Mouse (Mus musculus) embryo, embryonic 10 days (tissue): ENCODE results near the gene Gpr108.

Experiments used
- DNase-seq: peaks from one replicate; pipeline ENCODE4 v3.0.0-alpha.2; 2015; ENCODE audit warnings: low spot score

The Gpr108 gene

DNA sequence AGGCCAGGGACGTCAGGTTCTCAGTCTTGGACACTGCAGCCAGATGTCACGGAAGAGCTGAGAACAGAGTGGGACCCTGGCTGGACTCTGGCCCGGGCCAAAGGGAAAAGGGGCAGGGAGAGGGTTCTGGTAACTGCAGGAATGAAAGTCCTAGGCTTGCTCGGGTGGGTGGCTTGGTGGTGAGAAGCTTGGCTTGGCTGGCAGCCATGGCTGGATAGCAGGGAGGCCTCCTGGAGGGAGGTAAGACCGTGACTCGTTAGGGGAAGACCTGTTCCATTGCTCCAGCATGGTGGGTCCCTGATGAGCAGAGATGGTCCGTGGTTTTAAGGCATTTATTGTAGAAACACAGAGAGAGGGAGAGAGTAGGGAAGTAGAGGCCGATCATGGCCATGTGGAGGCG, 23.1 kb upstream of the Gpr108 start:
- DNase-seq: no peak

DNA sequence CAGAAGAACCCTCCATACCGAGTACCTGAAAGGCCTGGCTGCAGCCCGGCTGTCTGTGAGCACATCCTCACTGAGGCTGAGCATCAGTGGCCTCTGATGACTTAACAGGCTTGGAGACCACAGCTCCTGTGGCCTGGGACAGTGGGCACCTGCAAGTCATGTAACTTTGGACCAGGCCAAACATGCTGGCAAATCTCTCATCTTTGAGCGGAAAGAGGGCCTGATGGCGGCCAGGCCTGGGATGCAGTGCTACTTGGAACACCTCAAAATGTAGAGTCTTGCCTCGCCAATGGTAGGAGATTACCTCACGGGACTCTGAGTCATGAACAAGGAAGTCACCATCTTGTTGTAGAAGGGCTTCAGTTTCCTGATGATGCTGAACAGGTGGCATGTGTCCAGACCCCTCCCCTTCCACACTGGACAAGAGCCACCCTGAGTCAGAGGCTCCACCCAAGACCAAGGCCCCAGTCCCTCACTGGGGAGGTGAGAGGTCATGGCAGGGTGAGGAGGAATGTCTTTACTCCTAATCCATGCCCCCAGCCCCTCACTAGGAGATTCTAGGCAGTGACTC, 19.4 kb upstream of the Gpr108 start:
- no peak for DNase-seq

DNA sequence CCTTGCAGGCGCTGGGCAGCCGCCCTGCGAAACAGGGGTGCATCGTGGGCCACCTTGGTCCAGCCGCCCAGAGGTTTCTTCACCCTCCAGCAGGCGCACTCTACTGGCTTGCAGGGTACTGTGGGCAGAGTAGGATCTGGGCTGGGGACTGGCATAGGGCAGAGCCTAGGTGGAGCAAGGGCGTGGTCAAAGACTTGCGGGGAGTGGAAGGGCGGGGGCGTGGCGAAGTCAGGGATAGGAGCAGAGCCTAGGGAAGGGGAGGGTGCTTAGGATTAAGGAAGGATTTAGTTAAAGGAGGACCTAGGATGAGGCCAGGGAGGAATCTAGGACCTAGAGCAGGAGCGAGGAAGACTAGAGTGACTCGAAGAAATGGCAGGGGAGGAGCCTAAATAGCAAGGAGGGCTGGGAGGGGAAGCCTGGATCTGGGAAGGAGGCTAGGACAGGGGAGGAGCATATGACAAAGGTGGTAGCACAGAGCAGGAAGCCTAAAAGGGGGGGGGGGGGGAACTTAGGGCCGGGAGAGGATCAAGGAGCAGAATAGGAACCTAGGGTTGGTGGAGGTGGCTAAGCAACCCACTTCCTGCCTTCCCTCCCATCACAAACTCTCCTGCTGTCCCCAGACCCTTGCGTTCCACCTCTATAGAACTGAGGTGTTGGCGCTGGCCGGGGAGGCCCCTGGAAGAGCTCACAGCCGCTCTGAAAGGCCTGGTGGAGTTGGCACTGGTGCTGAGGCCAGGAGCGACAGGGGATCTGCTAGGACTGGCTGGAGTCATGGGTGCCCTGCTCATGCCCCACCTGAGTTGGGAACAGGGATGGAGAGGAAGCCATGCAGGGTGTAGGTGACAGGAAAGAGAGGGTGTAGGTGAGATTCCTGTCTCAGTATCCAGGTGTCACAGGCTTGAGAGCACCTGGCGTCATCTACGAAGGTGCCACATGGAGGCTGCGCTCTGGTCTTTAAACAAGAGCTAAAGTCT, 17.0 kb upstream of the Gpr108 start:
- DNase-seq: peak; percentile 42

- DNase-seq: no peak
Measured at GRCm38 (mm10) chr17:57264164-57264563, 15.9 kb upstream of the Gpr108 start.

DNA sequence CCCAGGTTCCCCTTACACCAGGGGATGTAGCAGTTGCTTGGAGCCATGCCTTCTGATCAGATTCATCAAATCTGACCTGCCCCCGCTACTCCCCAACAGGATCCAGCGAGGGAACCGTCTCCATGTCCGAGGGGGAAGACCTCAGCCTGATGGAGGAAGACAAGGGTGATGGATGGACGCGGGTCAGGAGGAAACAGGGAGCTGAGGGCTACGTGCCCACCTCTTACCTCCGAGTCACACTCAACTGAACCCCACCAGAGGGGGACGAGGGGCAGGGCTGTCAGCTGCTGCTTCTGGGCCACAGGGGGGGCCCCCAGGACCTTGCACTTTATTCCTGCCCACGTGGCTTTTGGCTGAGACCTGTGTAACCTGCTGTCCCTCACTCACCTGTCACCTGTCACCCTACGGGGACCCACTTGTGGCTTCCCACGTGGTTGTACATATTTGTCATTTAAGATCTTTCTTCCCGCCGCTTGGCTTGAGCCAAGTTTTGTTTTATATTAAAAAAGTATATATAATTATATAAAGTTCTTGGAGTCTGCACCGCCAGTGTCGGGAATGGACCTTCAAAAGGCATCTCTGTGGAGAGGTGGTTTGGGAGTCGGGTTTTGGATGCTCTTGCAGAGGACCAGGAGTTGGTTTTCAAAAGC, 14.8 kb upstream of the Gpr108 start:
- DNase-seq: no peak

GRCm38 (mm10) chr17:57261796-57262195, 13.6 kb upstream of the Gpr108 start:
- no peak for DNase-seq

GRCm38 (mm10) chr17:57261286-57261685, 13.0 kb upstream of the Gpr108 start:
- DNase-seq: no peak

DNA sequence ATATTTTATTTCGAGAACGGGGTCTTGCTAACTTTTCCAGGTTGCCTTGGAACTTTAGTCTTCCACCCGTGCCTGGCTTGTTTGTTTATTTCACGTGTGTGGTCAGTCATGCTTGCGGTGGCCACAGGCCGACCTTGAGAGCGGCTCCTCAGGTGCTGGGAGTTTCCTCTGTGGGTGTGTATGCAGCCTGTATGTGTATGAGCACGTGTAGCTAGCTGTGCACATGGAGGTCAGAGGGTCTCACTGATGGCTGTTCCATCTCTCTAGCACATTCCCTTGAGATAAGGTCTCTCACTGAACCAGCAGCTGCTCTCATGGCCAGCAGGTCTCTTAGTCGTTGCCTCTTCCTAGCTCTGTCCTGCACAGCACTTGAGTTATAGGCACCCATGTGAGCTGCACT, 12.1 kb upstream of the Gpr108 start:
- DNase-seq: no peak

DNA sequence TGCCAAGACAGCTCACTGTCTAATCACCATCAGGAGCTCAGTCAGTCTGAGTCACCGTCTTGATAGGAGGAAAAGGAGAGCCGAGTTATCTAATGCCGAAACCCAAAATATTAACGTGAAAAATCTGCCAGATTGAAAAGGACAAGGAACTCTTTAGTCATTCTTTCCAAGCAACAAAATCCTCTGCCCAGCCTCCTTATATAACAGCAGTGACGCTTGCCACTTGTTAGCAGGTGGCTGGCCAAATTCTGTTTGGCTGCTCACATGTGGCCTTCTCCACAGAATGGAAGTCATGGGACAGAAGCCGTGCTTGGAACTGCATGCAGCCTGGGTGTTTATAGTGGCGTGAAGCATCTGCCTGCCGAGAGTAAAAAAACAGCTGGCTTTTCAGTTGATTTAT, 11.5 kb upstream of the Gpr108 start:
- no peak for DNase-seq

- no peak for DNase-seq
Measured at GRCm38 (mm10) chr17:57258191-57258590, 9.9 kb upstream of the Gpr108 start.

DNA sequence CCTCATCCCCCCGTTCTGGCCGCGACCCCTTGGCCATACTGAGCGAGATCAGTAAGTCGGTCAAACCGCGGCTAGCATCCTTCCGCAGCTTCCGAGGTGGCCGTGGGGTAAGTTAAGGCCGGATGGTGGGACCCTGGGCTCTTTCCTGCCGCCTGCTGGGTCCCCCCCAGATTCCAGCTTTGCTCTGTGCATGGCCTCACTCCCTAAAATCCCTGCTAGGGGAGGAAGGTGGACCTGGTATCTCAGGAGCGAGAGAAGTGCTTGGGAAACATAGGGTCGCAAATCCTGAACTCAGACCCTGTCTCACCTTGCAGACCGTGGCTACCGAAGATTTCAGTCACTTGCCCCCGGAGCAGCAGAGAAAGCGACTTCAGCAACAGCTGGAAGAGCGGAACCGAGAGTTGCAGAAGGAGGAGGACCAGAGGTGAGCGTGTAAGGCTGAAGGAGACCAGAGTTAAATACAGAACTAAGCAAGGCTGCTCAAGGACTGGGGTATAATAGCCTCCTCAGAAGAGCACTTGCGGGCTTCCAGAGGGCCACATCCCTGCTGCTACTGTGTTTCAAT, 8.8 kb upstream of the Gpr108 start:
- no peak for DNase-seq

- no peak for DNase-seq
Measured at GRCm38 (mm10) chr17:57255354-57255753, 7.1 kb upstream of the Gpr108 start.

DNA sequence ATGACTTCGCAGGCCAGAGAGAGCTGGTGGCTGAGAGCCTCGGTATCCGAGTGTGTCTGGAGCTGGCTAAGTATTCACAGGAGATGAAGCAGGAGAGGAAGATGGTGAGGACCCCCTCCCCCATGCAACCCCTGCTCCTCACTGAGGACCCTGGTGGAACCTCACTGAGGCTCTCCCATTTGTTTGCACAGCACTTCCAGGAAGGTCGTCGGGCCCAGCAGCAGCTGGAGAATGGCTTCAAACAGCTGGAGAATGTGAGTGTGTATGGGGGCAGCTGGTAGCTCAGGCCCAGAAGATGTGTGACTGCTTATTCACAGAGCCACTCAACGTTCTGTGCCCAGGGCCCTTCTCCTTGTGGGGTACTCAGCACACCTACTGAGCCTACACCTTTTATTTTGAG, 5.1 kb upstream of the Gpr108 start:
- DNase-seq: no peak

GRCm38 (mm10) chr17:57251431-57251830, 3.2 kb upstream of the Gpr108 start:
- DNase-seq: no peak

DNA sequence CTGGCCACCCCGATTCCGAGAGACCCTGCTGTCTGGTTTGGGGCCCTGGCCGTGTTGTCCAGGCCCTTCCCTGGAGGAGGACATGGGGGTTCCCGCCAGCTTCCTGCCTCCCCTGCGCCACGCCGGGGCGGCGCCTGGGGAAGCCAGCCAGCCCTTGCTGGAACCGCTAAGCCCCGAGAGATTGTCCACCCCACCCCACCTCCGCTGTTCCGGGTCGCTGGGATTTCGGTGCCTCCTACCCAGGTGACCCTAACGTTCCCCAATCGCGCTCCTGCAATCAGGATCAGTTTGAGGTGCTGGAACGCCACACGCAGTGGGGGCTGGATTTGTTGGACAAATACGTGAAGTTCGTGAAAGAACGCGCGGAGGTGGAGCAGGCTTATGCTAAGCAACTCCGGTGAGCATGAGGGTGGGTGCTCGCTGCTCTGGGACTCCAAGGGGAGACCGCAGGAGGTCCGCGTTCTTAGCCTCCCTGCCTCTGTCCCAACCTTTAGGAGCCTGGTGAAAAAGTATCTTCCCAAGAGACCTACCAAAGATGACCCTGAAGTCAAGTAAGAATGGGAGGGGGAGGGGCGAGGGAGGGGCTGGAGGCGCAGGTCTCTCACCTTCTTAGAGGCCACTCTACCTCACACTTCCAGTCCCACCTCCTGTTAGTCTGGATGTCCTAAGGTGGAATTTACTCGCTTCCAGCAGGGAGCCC, 2.4 kb upstream of the Gpr108 start:
- DNase-seq: peak; percentile 35

DNA sequence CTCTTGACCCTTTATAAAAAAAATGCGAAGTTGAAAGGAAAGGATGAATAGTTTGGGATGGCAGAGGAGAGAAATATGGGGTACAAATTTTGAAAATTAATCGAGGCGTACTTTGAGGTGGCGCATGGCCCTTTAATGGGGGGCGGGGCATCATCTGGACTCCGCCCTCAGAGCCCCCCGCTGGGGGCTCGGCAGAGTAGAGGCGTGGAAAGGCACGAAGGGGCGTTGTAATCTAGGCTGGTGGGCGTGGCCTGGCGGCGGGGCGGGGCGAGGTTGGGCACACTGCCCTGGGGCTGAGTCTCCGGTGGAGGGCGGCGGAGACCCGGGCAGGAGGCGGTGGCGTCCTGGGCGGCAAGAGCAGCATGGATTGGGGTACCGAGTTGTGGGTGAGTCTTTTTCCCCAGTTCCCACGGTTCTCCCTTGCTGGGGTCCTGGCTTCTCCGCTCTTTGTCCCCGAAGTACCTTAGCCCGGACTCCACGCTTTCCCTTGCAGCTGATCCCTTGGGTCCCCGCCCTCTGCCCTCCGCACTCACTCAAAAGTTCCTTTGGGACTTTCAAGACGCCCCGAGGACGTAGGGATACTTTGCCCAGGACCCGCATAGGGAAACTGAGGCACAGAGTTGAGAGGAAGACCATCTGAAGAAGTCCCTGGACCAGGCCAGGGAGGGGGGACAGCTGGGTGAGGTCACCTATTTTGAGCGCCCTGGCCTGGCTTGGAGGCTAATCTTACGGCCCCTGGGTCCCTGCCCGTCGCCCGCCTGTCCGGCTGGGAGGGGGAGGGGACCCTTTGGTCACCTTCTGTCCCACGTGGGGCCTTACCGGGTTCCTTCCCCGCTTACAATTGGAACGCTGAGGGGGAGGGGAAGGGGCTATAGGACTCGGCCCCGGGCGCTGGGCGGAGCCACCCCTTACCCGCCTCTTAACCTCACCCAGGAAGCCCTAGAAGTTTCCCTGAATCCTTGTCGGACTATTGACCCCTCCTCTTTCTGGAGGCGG, 1.2 kb upstream of the Gpr108 start, which contains the start of gene Trip10:
TSS of gene Trip10 (plus strand) at position 270 of the 996 bp plus-strand sequence.
- DNase-seq: peak; percentile 94

GRCm38 (mm10) chr17:57248771-57249170, 525 bp upstream of the Gpr108 start:
- DNase-seq: peak; percentile 21

- peak; percentile 97 for DNase-seq
Measured at GRCm38 (mm10) chr17:57247393-57248200, 649 bp downstream of the Gpr108 start.

DNA sequence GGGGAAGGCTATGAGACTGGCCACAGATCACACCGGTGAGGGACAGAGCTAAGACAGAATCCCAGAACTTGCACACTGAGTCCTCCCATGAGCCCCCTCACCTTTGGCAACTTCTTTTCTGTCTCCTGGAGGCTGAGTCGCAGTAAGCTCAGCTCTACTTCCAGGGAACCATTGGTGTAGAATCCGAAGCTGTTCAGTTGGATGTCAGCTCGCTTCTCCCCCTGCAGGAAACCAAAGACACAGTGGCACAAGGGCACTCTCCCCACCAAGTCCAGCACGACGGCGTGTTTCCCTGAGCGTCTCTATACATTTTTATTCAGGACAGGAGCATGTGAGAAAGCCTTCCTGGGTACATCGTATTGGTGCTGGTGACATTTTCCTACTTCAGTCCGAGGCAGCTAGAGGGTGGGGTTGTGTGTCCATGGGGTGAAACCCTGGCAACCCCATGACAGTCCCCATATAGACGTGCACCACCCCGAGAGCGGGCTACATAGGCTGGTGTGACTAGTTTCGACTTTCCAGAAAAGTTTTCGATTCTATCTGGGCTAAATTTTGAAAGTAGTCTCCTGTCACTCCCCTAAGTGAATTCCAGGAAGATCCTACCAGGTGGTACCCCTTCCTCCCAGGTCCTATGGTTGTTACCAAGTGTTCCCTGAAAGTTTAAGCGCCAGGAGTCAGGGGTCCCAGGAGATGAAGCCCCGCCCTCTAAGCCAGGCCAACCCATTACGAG, 1.4 kb downstream of the Gpr108 start:
- peak; percentile 85 for DNase-seq
